Mouse (Mus musculus): ENCODE results near the gene Rnps1. TPM values are rescaled to one million over a fixed set of nuclear protein-coding genes. Genes with fewer than 3 reads are reported as not detected.

Gene Rnps1
- polyA plus RNA-seq, 1 experiment from 2014 or later: 312 TPM

GRCm38 (mm10) chr17:24393527-24393926 is 20.8 kb upstream of the Rnps1 start:
- 22% methylated on average over 4 of the region's 4 CpGs for WGBS
- H3K27ac ChIP-seq (ENCODE audit: low read depth, low read length): no peak overlapping the region
- no peak for ATAC-seq (ENCODE audit: low FRiP score, low TSS enrichment)

GRCm38 (mm10) chr17:24394456-24394855 is 19.9 kb upstream of the Rnps1 start:
- Histone ChIP-seq H3K4me1 (ENCODE audit: control insufficient read depth, insufficient read depth, low read length) (no peaks in the 10 kb centered on the region), H3K27ac (ENCODE audit: low read depth, low read length) (no peak overlapping the region), H3K9ac (ENCODE audit: low read depth, low read length) (no peak overlapping the region), H3K4me3 (ENCODE audit: low read length) (no peak overlapping the region), H3K9me3 (ENCODE audit: control insufficient read depth, low read length) (no peaks in the 10 kb centered on the region), H3K27me3 (ENCODE audit: control insufficient read depth, insufficient read depth, low read length) (no peaks in the 10 kb centered on the region), H3K36me3 (ENCODE audit: control insufficient read depth, insufficient read depth, low read length) (no peaks in the 10 kb centered on the region), H3K4me2 (replicated peaks; ENCODE audit: low read depth, low read length) (no peak overlapping the region)
- ATAC-seq (ENCODE audit: low FRiP score, low TSS enrichment): no peak
- 73% methylated on average over 7 of the region's 7 CpGs for WGBS

More at GRCm38 (mm10) chr17:24393527-24393926, 20.8 kb upstream of the Rnps1 start:
- no peak overlapping the region for H3K4me2 ChIP-seq (replicated peaks; ENCODE audit: low read depth, low read length)
- H3K4me1 ChIP-seq (ENCODE audit: control insufficient read depth, insufficient read depth, low read length): no peaks in the 10 kb centered on the region
- no peaks in the 10 kb centered on the region for H3K27me3 ChIP-seq (ENCODE audit: control insufficient read depth, insufficient read depth, low read length)
- no peaks in the 10 kb centered on the region for H3K36me3 ChIP-seq (ENCODE audit: control insufficient read depth, insufficient read depth, low read length)
- no peak overlapping the region for H3K4me3 ChIP-seq (ENCODE audit: low read length)
- H3K9me3 ChIP-seq (ENCODE audit: control insufficient read depth, low read length): no peaks in the 10 kb centered on the region
- H3K9ac ChIP-seq (ENCODE audit: low read depth, low read length): no peak overlapping the region

GRCm38 (mm10) chr17:24402371-24402770 is 12.0 kb upstream of the Rnps1 start:
- peaks cover 8% of the 10 kb centered on the region; the same call in 1 of the 2 replicates for H3K36me3 ChIP-seq (ENCODE audit: control insufficient read depth, insufficient read depth, low read length)
- WGBS: 65% methylated on average over 3 of the region's 3 CpGs

GRCm38 (mm10) chr17:24407116-24407803 is 7.1 kb upstream of the Rnps1 start:
- no peak overlapping the region for H3K4me2 ChIP-seq (replicated peaks; ENCODE audit: low read depth, low read length)
- WGBS: 87% methylated on average over 12 of the region's 12 CpGs
- H3K9me3 ChIP-seq (ENCODE audit: control insufficient read depth, low read length): no peaks in the 10 kb centered on the region
- ATAC-seq (ENCODE audit: low FRiP score, low TSS enrichment): no peak
- no peak overlapping the region for H3K4me3 ChIP-seq (ENCODE audit: low read length)
- no peak overlapping the region for H3K9ac ChIP-seq (ENCODE audit: low read depth, low read length)
- H3K36me3 ChIP-seq (ENCODE audit: control insufficient read depth, insufficient read depth, low read length): peaks cover 29% of the 10 kb centered on the region
- no peaks in the 10 kb centered on the region for H3K27me3 ChIP-seq (ENCODE audit: control insufficient read depth, insufficient read depth, low read length)
- H3K4me1 ChIP-seq (ENCODE audit: control insufficient read depth, insufficient read depth, low read length): no peaks in the 10 kb centered on the region
- no peak overlapping the region for H3K27ac ChIP-seq (ENCODE audit: low read depth, low read length)

More at GRCm38 (mm10) chr17:24402371-24402770, 12.0 kb upstream of the Rnps1 start:
- Histone ChIP-seq H3K4me1 (ENCODE audit: control insufficient read depth, insufficient read depth, low read length) (no peaks in the 10 kb centered on the region), H3K9ac (ENCODE audit: low read depth, low read length) (no peak overlapping the region), H3K4me3 (ENCODE audit: low read length) (no peak overlapping the region), H3K4me2 (replicated peaks; ENCODE audit: low read depth, low read length) (no peak overlapping the region), H3K27ac (ENCODE audit: low read depth, low read length) (no peak overlapping the region), H3K27me3 (ENCODE audit: control insufficient read depth, insufficient read depth, low read length) (no peaks in the 10 kb centered on the region), H3K9me3 (ENCODE audit: control insufficient read depth, low read length) (no peaks in the 10 kb centered on the region)
- no peak for ATAC-seq (ENCODE audit: low FRiP score, low TSS enrichment)

- peak; percentile 59 for ATAC-seq (ENCODE audit: low FRiP score, low TSS enrichment)
- Histone ChIP-seq H3K27me3 (ENCODE audit: control insufficient read depth, insufficient read depth, low read length) (no peaks in the 10 kb centered on the region), H3K4me1 (ENCODE audit: control insufficient read depth, insufficient read depth, low read length) (peaks cover 18% of the 10 kb centered on the region), H3K4me3 (ENCODE audit: low read length) (peak overlapping the region; percentile 70), H3K9me3 (ENCODE audit: control insufficient read depth, low read length) (no peaks in the 10 kb centered on the region), H3K4me2 (replicated peaks; ENCODE audit: low read depth, low read length) (peak overlapping the region; percentile 70), H3K36me3 (ENCODE audit: control insufficient read depth, insufficient read depth, low read length) (peaks cover 42% of the 10 kb centered on the region), H3K27ac (ENCODE audit: low read depth, low read length) (peak overlapping the region; percentile 87), H3K9ac (ENCODE audit: low read depth, low read length) (peak overlapping the region; percentile 73)
- WGBS: 36% methylated on average over 22 of the region's 22 CpGs
These were observed 681 bp upstream of the Rnps1 start for GRCm38 (mm10) chr17:24413557-24414211.

- WGBS: under 1% methylated on average over 21 of the region's 21 CpGs
- H3K27ac ChIP-seq (ENCODE audit: low read depth, low read length): peak overlapping the region; percentile 97
- peak overlapping the region; percentile 70 for H3K4me3 ChIP-seq (ENCODE audit: low read length)
- 0 out of 2 replicates have a peak, but pooled peaks have one; percentile 8 for ATAC-seq (ENCODE audit: low FRiP score, low TSS enrichment)
- no peaks in the 10 kb centered on the region for H3K27me3 ChIP-seq (ENCODE audit: control insufficient read depth, insufficient read depth, low read length)
- H3K4me1 ChIP-seq (ENCODE audit: control insufficient read depth, insufficient read depth, low read length): peaks cover 18% of the 10 kb centered on the region
- H3K36me3 ChIP-seq (ENCODE audit: control insufficient read depth, insufficient read depth, low read length): peaks cover 47% of the 10 kb centered on the region
- peak overlapping the region; percentile 91 for H3K4me2 ChIP-seq (replicated peaks; ENCODE audit: low read depth, low read length)
- H3K9me3 ChIP-seq (ENCODE audit: control insufficient read depth, low read length): no peaks in the 10 kb centered on the region
- peak overlapping the region; percentile 93 for H3K9ac ChIP-seq (ENCODE audit: low read depth, low read length)
These were observed 646 bp downstream of the Rnps1 start for GRCm38 (mm10) chr17:24415011-24415410.

GRCm38 (mm10) chr17:24416051-24416652 is 1.8 kb downstream of the Rnps1 start:
- peaks cover 18% of the 10 kb centered on the region for H3K4me1 ChIP-seq (ENCODE audit: control insufficient read depth, insufficient read depth, low read length)
- H3K9me3 ChIP-seq (ENCODE audit: control insufficient read depth, low read length): no peaks in the 10 kb centered on the region
- no peaks in the 10 kb centered on the region for H3K27me3 ChIP-seq (ENCODE audit: control insufficient read depth, insufficient read depth, low read length)
- peak overlapping the region; percentile 93; the same call in 1 of the 2 replicates for H3K9ac ChIP-seq (ENCODE audit: low read depth, low read length)
- peak overlapping the region; percentile 91 for H3K4me2 ChIP-seq (replicated peaks; ENCODE audit: low read depth, low read length)
- peaks cover 52% of the 10 kb centered on the region for H3K36me3 ChIP-seq (ENCODE audit: control insufficient read depth, insufficient read depth, low read length)
- H3K4me3 ChIP-seq (ENCODE audit: low read length): peak overlapping the region; percentile 70
- H3K27ac ChIP-seq (ENCODE audit: low read depth, low read length): no peak overlapping the region
- 85% methylated on average over 3 of the region's 3 CpGs for WGBS
- no peak for ATAC-seq (ENCODE audit: low FRiP score, low TSS enrichment)

GRCm38 (mm10) chr17:24423114-24423513 is 8.7 kb downstream of the Rnps1 start:
- Histone ChIP-seq H3K4me1 (ENCODE audit: control insufficient read depth, insufficient read depth, low read length) (0 out of 2 replicates have a peak, but pooled peaks cover 3% of the 10 kb centered on the region), H3K27me3 (ENCODE audit: control insufficient read depth, insufficient read depth, low read length) (no peaks in the 10 kb centered on the region), H3K36me3 (ENCODE audit: control insufficient read depth, insufficient read depth, low read length) (peaks cover 74% of the 10 kb centered on the region), H3K4me3 (ENCODE audit: low read length) (no peak overlapping the region), H3K27ac (ENCODE audit: low read depth, low read length) (no peak overlapping the region), H3K9ac (ENCODE audit: low read depth, low read length) (no peak overlapping the region), H3K4me2 (replicated peaks; ENCODE audit: low read depth, low read length) (no peak overlapping the region), H3K9me3 (ENCODE audit: control insufficient read depth, low read length) (no peaks in the 10 kb centered on the region)
- ATAC-seq (ENCODE audit: low FRiP score, low TSS enrichment): no peak
- WGBS: 90% methylated on average over 4 of the region's 4 CpGs

GRCm38 (mm10) chr17:24424489-24424888 is 10.1 kb downstream of the Rnps1 start:
- 94% methylated on average over 5 of the region's 5 CpGs for WGBS
- Histone ChIP-seq H3K9ac (ENCODE audit: low read depth, low read length) (no peak overlapping the region), H3K27ac (ENCODE audit: low read depth, low read length) (no peak overlapping the region), H3K9me3 (ENCODE audit: control insufficient read depth, low read length) (no peaks in the 10 kb centered on the region), H3K4me2 (replicated peaks; ENCODE audit: low read depth, low read length) (no peak overlapping the region), H3K27me3 (ENCODE audit: control insufficient read depth, insufficient read depth, low read length) (no peaks in the 10 kb centered on the region), H3K36me3 (ENCODE audit: control insufficient read depth, insufficient read depth, low read length) (peaks cover 60% of the 10 kb centered on the region), H3K4me1 (ENCODE audit: control insufficient read depth, insufficient read depth, low read length) (0 out of 2 replicates have a peak, but pooled peaks cover 3% of the 10 kb centered on the region), H3K4me3 (ENCODE audit: low read length) (no peak overlapping the region)
- no peak for ATAC-seq (ENCODE audit: low FRiP score, low TSS enrichment)
